Mouse (Mus musculus) erythroblast, embryonic 14.5 days (primary cell): ENCODE results near the gene Parvb.

Experiments
- GATA1 ChIP-seq: IDR thresholded peaks from 2 replicates; pipeline ENCODE4 v1.6.1; 2012; ENCODE audit warnings: low read length, inconsistent platforms, mixed read lengths
- TAL1 ChIP-seq: IDR thresholded peaks from 3 replicates; pipeline ENCODE4 v1.6.1; 2012; ENCODE audit warnings: low read length, inconsistent platforms, mixed read lengths

DNA sequence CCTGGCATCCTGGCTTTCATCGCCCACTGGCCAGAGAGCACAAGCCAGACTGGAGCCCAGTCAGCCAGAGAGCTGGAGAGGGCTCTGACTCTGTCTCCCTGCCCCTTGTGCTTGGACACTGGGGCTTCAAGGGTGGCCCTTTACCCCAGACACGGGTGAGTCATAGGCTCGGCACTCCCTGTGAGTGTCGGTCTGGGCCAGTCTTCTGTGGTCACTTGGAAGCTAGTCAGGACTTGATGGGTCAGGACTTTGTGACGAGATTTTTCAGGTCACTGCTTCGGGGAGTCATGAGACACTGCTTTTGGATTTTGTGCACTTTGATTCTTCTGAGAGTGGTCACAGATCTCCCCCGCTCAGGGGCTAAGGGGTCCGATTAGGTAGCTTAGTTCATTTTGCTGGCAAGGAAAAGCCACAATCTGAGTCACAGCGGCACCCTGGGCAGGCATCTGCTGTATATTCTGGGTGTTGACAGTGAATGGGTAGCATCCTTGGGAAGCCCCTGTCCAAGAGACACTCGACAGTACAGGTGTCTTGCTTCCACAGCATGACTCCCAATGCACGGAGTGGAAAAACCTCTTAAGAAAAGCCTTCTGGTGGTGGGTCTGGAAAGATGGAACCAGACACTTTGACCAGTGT, 49.0 kb downstream of the Parvb start:
- TF ChIP-seq GATA1 (no peak), TAL1 (no peak)
